Mouse (Mus musculus): ENCODE data around the gene Gtf2h5.

DNA sequence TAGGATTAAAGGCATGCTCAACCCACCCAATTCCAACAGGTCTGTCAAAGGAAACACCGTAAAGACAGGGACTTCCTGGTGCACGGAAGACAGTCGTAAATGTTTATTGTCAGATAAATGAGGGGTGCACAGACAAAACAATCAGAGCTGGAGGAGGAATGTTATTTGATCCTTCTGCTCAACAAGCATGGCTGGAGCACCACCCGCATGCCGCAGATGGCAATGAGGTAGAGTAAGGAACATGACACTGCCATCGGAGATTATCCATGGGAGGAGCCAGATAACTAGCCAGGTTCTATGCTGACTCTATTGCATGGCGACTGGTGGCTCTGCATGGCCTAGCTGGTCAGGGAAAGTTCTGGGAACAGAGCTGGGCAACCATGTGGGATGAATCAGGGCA, 6.2 kb upstream of the Gtf2h5 start:
- TF ChIP-seq POLR2A (IDR thresholded peaks at IDR 0.05; ENCODE audit: low read depth, low read length) = no peak
- TF ChIP-seq CTCF (IDR thresholded peaks at IDR 0.05; ENCODE audit: extremely low read depth, insufficient read length, insufficient replicate concordance, low read depth, low read length) = no peak

Data from small intestine, adult 2 months (tissue).